Mouse (Mus musculus) bone marrow, adult 2 months (tissue): ENCODE data around the gene Mrpl43.

Source experiments
- CTCF ChIP-seq: fragments of 200-500 bp; IDR thresholded peaks from 2 replicates; pipeline ENCODE4 v1.5.1; 2011; ENCODE audit warnings: low read length, control low read depth; ENCODE audit not compliant: control insufficient read depth, insufficient read depth
- POLR2A ChIP-seq: fragments of 200-500 bp; IDR thresholded peaks from 2 replicates; pipeline ENCODE4 v1.6.1; 2011; ENCODE audit warnings: low read depth, mild to moderate bottlenecking, control low read depth, low read length, borderline replicate concordance; ENCODE audit not compliant: control insufficient read depth

DNA sequence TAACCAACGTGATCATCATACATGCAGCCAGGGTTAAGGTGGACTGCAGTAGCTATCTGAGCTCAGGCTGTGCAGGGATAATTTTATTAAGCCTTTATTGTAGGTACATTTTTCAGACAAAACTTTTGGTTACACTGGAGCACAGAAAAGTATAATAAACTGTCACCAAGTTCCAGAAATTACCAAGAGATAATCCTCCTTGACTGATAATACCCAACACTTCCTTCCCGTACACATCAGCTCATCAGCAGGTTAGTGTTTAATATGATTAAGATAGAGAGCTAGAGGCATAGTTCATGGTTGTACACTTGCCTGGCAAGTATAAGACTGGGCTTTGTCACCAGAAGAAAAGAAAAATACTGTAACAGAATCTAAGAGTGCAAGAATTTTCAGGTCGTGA is 37.9 kb downstream of the Mrpl43 start:
- TF ChIP-seq CTCF (no peak), POLR2A (no peak)
